Mouse (Mus musculus) CH12.LX (cell line): Measurements from ENCODE around the gene H2-Eb2. TPM values are rescaled to one million over a fixed set of nuclear protein-coding genes. Genes with fewer than 3 reads are reported as not detected.
A peak's percentile ranks its signal among the peaks of the same experiment; 100 is the strongest.

ENCODE experiments used
- DNase-seq: peaks from one replicate; pipeline ENCODE4 v3.0.0-alpha.2; 2013; ENCODE audit errors: extremely low read depth
- H3K27ac ChIP-seq: 2 replicates; pipeline ENCODE4 v1.5.1; 2012; ENCODE audit warnings: low read depth, mild to moderate bottlenecking, control low read depth, moderate library complexity; ENCODE audit not compliant: insufficient read depth
- H3K27me3 ChIP-seq: replicated peaks from 2 replicates; pipeline ENCODE3; 2012; ENCODE audit warnings: inconsistent platforms
- H3K36me3 ChIP-seq, 2 experiments: replicated peaks in 1 of 2; 2 replicates each; pipeline versions ENCODE3 to v1.6.1; 2012; ENCODE audit warnings: inconsistent platforms in 1 of 2, low read length in 1 of 2, mild to moderate bottlenecking in 1 of 2, mixed read lengths in 1 of 2, moderate library complexity in 1 of 2; ENCODE audit not compliant: control insufficient read depth in 1 of 2, insufficient read depth in 1 of 2
- H3K4me1 ChIP-seq, 2 experiments: 2 replicates each; pipeline ENCODE4 v1.6.1; 2012; ENCODE audit warnings: inconsistent platforms in 1 of 2, moderate library complexity in 1 of 2; ENCODE audit not compliant: insufficient read depth in 2 of 2, control insufficient read depth in 1 of 2
- H3K4me2 ChIP-seq: 2 replicates; pipeline ENCODE4 v1.6.1; 2012; ENCODE audit warnings: low read depth, mild to moderate bottlenecking, control low read depth; ENCODE audit not compliant: poor library complexity, insufficient read depth, severe bottlenecking
- H3K4me3 ChIP-seq, 3 experiments: fragments of 150-350 bp in 1 of 3; sonication (generic) in 1 of 3; replicated peaks in 1 of 3; 2 replicates each; pipeline versions ENCODE3 to v1.5.1; 2011 to 2012; ENCODE audit warnings: low read depth in 2 of 3, low read length in 2 of 3, mild to moderate bottlenecking in 2 of 3, moderate library complexity in 2 of 3, control low read depth in 1 of 3, improper control_type of control experiment in 1 of 3, inconsistent platforms in 1 of 3, mixed read lengths in 1 of 3; ENCODE audit not compliant: poor library complexity in 1 of 3
- H3K79me2 ChIP-seq: replicated peaks from 2 replicates; pipeline ENCODE4 v1.6.1; 2012; ENCODE audit warnings: mild to moderate bottlenecking, moderate library complexity; ENCODE audit not compliant: control insufficient read depth, poor library complexity, insufficient read depth, severe bottlenecking; ENCODE audit errors: extremely low read depth
- H3K9ac ChIP-seq: 2 replicates; pipeline ENCODE4 v1.6.1; 2012; ENCODE audit warnings: low read depth, mild to moderate bottlenecking, control low read depth, moderate library complexity; ENCODE audit not compliant: insufficient read depth
- H3K9me3 ChIP-seq: replicated peaks from 2 replicates; pipeline ENCODE3; 2012; ENCODE audit warnings: low read length, inconsistent platforms, mixed read lengths
- BHLHE40 ChIP-seq: IDR thresholded peaks from 2 replicates; pipeline ENCODE4 v1.6.1; 2011; ENCODE audit warnings: mild to moderate bottlenecking, low read depth, low read length, improper control_type of control experiment
- CHD2 ChIP-seq: IDR thresholded peaks from 2 replicates; pipeline ENCODE4 v1.6.1; 2011; ENCODE audit warnings: low read length, improper control_type of control experiment
- CTCF ChIP-seq, 2 experiments: IDR thresholded peaks in 1 of 2; conservative IDR thresholded peaks in 1 of 2; 2 replicates each; pipeline ENCODE4 v1.5.1; 2011 to 2012; ENCODE audit warnings: low read depth in 2 of 2, low read length in 2 of 2, improper control_type of control experiment in 1 of 2, inconsistent platforms in 1 of 2, mild to moderate bottlenecking in 1 of 2, moderate library complexity in 1 of 2
- ETS1 ChIP-seq: conservative IDR thresholded peaks from 2 replicates; pipeline ENCODE4 v1.6.1; 2012; ENCODE audit warnings: low read depth, mild to moderate bottlenecking, inconsistent platforms, low read length, improper control_type of control experiment, moderate library complexity
- HCFC1 ChIP-seq: IDR thresholded peaks from 2 replicates; pipeline ENCODE4 v1.6.1; 2012; ENCODE audit warnings: low read depth, mild to moderate bottlenecking, inconsistent platforms, low read length, improper control_type of control experiment
- IRF4 ChIP-seq: IDR thresholded peaks from 2 replicates; pipeline ENCODE4 v1.6.1; 2014; ENCODE audit warnings: low read depth, mild to moderate bottlenecking, inconsistent platforms, low read length, improper control_type of control experiment
- JUND ChIP-seq: conservative IDR thresholded peaks from 2 replicates; pipeline ENCODE4 v1.6.1; 2011; ENCODE audit warnings: low read depth, low read length, improper control_type of control experiment
- KAT2A ChIP-seq: IDR thresholded peaks from 2 replicates; pipeline ENCODE4 v1.6.1; 2012; ENCODE audit warnings: low read length, improper control_type of control experiment, inconsistent platforms; ENCODE audit not compliant: insufficient replicate concordance
- MAFK ChIP-seq: IDR thresholded peaks from 2 replicates; pipeline ENCODE4 v1.6.1; 2011; ENCODE audit warnings: low read length, improper control_type of control experiment; ENCODE audit not compliant: insufficient replicate concordance
- MAX ChIP-seq: IDR thresholded peaks from 2 replicates; pipeline ENCODE4 v1.6.1; 2011; ENCODE audit warnings: low read length, improper control_type of control experiment
- MEF2A ChIP-seq: IDR thresholded peaks from 2 replicates; pipeline ENCODE4 v1.6.1; 2014; ENCODE audit warnings: low read depth, mild to moderate bottlenecking, inconsistent platforms, low read length, improper control_type of control experiment, borderline replicate concordance
- MYC ChIP-seq: IDR thresholded peaks from 2 replicates; pipeline ENCODE4 v1.6.1; 2011; ENCODE audit warnings: low read depth, mild to moderate bottlenecking, improper control_type of control experiment, low read length
- NELFE ChIP-seq: IDR thresholded peaks from 2 replicates; pipeline ENCODE4 v1.6.1; 2011; ENCODE audit warnings: low read depth, low read length, improper control_type of control experiment
- NRF1 ChIP-seq: IDR thresholded peaks from 2 replicates; pipeline ENCODE4 v1.6.1; 2014; ENCODE audit warnings: low read depth, mild to moderate bottlenecking, inconsistent platforms, low read length, improper control_type of control experiment, moderate library complexity
- POLR2A ChIP-seq: IDR thresholded peaks from 2 replicates; pipeline ENCODE4 v1.6.1; 2011; ENCODE audit warnings: low read depth, mild to moderate bottlenecking, improper control_type of control experiment, low read length
- POLR2AphosphoS2 ChIP-seq: IDR thresholded peaks from 2 replicates; pipeline ENCODE4 v1.6.1; 2011; ENCODE audit warnings: low read depth, low read length, improper control_type of control experiment
- RAD21 ChIP-seq: IDR thresholded peaks from 2 replicates; pipeline ENCODE4 v1.6.1; 2011; ENCODE audit warnings: low read depth, mild to moderate bottlenecking, low read length, improper control_type of control experiment, moderate library complexity
- TBP ChIP-seq: conservative IDR thresholded peaks from 2 replicates; pipeline ENCODE4 v1.6.1; 2011; ENCODE audit warnings: low read depth, low read length, improper control_type of control experiment
- TCF12 ChIP-seq: IDR thresholded peaks from 2 replicates; pipeline ENCODE4 v1.6.1; 2014; ENCODE audit warnings: low read depth, mild to moderate bottlenecking, inconsistent platforms, low read length, improper control_type of control experiment
- UBTF ChIP-seq: IDR thresholded peaks from 2 replicates; pipeline ENCODE4 v1.6.1; 2012; ENCODE audit warnings: low read depth, mild to moderate bottlenecking, inconsistent platforms, low read length, improper control_type of control experiment, moderate library complexity
- USF1 ChIP-seq: IDR thresholded peaks from 2 replicates; pipeline ENCODE4 v1.6.1; 2014; ENCODE audit warnings: low read depth, mild to moderate bottlenecking, inconsistent platforms, low read length, improper control_type of control experiment
- ZKSCAN1 ChIP-seq: IDR thresholded peaks from 2 replicates; pipeline ENCODE4 v1.6.1; 2012; ENCODE audit warnings: low read depth, inconsistent platforms, low read length, improper control_type of control experiment, borderline replicate concordance
- dilution Hi-C: fragments of 300-500 bp; cut with MboI; formaldehyde crosslinking; loops from 2 replicates; pipeline ENCODE4 v1.14.3; 2020; ENCODE audit warnings: low sequenced_read_pairs; ENCODE audit not compliant: extremely low pct_unique_long_range_greater_than_20kb, extremely low pct_ligation_motif_present
- in situ Hi-C: fragments of 300-500 bp; cut with MboI; formaldehyde crosslinking; loops from 3 replicates; pipeline ENCODE4 v1.14.3; 2019; ENCODE audit warnings: low sequenced_read_pairs, low pct_ligation_motif_present, low pct_unique_long_range_greater_than_20kb, mixed read lengths
- polyA plus RNA-seq: library from polyadenylated mRNA; unstranded; fragments of >175 nt; gene quantifications from 2 replicates; pipeline ENCODE4 v1.2.1, GENCODE M21; 2012; ENCODE audit warnings: low read depth; ENCODE audit not compliant: insufficient read length
- total RNA-seq, 2 experiments: library from RNA; depleted of rRNA; stranded (reverse); fragments of 300-350 nt in 1 of 2; fragments of >200 nt in 1 of 2; gene quantifications; 2 replicates each; pipeline ENCODE4 v1.2.3; 2012 to 2014

H2-Eb2 gene
- total and polyA plus RNA-seq, 3 experiments: 5.8 to 11.4 (median 10.9) TPM

- no peaks in the 10 kb centered on the region for H3K27me3 ChIP-seq
- H3K4me1 ChIP-seq: peaks cover 12 to 38% of the 10 kb centered on the region in 2 experiments; a peak in 3 of 4 replicates
- in situ Hi-C loops: no loop called here
- dilution Hi-C loops: no loop called here
- DNase-seq: peak; percentile 98
- no peak for TF ChIP-seq MAX
- TF ChIP-seq CTCF (conservative IDR thresholded peaks at IDR 0.05 in 1 of 2, IDR thresholded peaks at IDR 0.05 in 1 of 2; ENCODE audit: low read depth in 2 of 2, low read length in 2 of 2): no peak
- TF ChIP-seq IRF4: peak; percentile 13; the same call in 1 of the 2 replicates
- peak; percentile 99 for TF ChIP-seq CHD2
- no peak for TF ChIP-seq KAT2A
- no peak for TF ChIP-seq TCF12
- TF ChIP-seq BHLHE40: peak; percentile 1; the same call in 1 of the 2 replicates
- no peak; the same call in 1 of the 2 replicates for TF ChIP-seq HCFC1
- TF ChIP-seq MEF2A: peak; percentile 16; the same call in 1 of the 2 replicates
- TF ChIP-seq USF1: no peak
- TF ChIP-seq NELFE: no peak
- no peak for TF ChIP-seq MAFK
- no peak for TF ChIP-seq RAD21
- TF ChIP-seq POLR2AphosphoS2: no peak
- TF ChIP-seq TBP: peak; percentile 68; the same call in 1 of the 2 replicates
- TF ChIP-seq JUND: no peak
- TF ChIP-seq ZKSCAN1: no peak
- peak; percentile 51 for TF ChIP-seq POLR2A
- no peak for TF ChIP-seq NRF1
- TF ChIP-seq UBTF: no peak
- no peak for TF ChIP-seq MYC
- TF ChIP-seq ETS1: peak; percentile 75
- peak overlapping the region; percentile 49 to 79 (median 58) for H3K4me3 ChIP-seq
- peaks cover 23% of the 10 kb centered on the region for H3K79me2 ChIP-seq
- peaks cover 7% of the 10 kb centered on the region for H3K9me3 ChIP-seq
- H3K4me2 ChIP-seq: peak overlapping the region; percentile 77
- H3K27ac ChIP-seq: peak overlapping the region; percentile 96
- peak overlapping the region; percentile 50; the same call in 1 of the 2 replicates for H3K9ac ChIP-seq
- peaks cover 6 to 22% of the 10 kb centered on the region in 2 experiments for H3K36me3 ChIP-seq
These were observed 20.7 kb upstream of the H2-Eb2 start for GRCm38 (mm10) chr17:34304751-34305150.
